Mouse (Mus musculus) myocyte (in vitro differentiated cells): Measurements from ENCODE around the gene Cphx3.
"Not testable (repeated sequence)": the region's sequence is repeated elsewhere in the genome, so short reads cannot be mapped to it uniquely, and the experiment has no call there.

Experiments
- CEBPB ChIP-seq: IDR thresholded peaks from 2 replicates; pipeline ENCODE4 v1.6.1; 2011; ENCODE audit warnings: mild to moderate bottlenecking, moderate library complexity; ENCODE audit not compliant: poor library complexity, insufficient read depth, severe bottlenecking
- E2F4 ChIP-seq: IDR thresholded peaks from one replicate; pipeline ENCODE4 v1.6.1; 2011; ENCODE audit warnings: mild to moderate bottlenecking, control low read depth, moderate library complexity; ENCODE audit not compliant: insufficient read depth
- POLR2A ChIP-seq: IDR thresholded peaks from one replicate; pipeline ENCODE4 v1.6.1; 2011; ENCODE audit warnings: low read depth, mild to moderate bottlenecking, control low read depth, moderate library complexity; ENCODE audit not compliant: insufficient read length
- POLR2AphosphoS2 ChIP-seq: IDR thresholded peaks from one replicate; pipeline ENCODE4 v1.6.1; 2011; ENCODE audit warnings: low read depth, control low read depth; ENCODE audit not compliant: insufficient read length
- REST ChIP-seq: IDR thresholded peaks from one replicate; pipeline ENCODE4 v1.6.1; 2011; ENCODE audit warnings: mild to moderate bottlenecking, control low read depth, moderate library complexity; ENCODE audit not compliant: insufficient read depth, insufficient read length
- TCF12 ChIP-seq: IDR thresholded peaks from one replicate; pipeline ENCODE4 v1.6.1; 2011; ENCODE audit warnings: mild to moderate bottlenecking, control low read depth; ENCODE audit not compliant: poor library complexity, insufficient read depth, severe bottlenecking

DNA sequence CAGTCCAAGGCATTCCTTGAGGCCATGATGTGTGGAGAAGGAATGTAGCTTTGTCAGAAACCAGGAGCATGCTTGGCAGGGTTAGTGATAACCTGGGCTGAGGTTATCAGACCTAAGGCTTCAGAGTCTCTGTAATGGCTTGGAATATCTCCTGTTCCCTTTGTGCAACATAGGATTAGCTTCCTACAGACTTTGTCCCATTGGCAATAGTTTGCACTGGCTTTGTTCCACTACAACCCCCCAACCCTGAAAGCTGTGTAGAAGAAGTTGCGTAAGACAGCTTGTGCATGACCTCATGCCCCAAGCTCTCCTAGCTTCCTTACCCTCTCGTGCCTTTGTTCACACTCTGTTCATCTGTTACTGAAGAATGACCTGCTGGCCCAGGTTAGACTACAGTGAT, 155.1 kb downstream of the Cphx3 start:
- not testable (repeated sequence) for TF ChIP-seq POLR2A, POLR2AphosphoS2, REST, TCF12, CEBPB, E2F4
